Mouse (Mus musculus) mature B cell (primary cell): ENCODE measurements around the gene Cyp2c70.
"Not testable (repeated sequence)": the region's sequence is repeated elsewhere in the genome, so short reads cannot be mapped to it uniquely, and the experiment has no call there.

Experiments used
- in situ Hi-C: fragments of 300-500 bp; cut with MboI; formaldehyde crosslinking; loops from 2 replicates; pipeline ENCODE4 v1.14.3; 2019

The Cyp2c70 gene

GRCm38 (mm10) chr19:40187160-40187559 is at the start of gene Cyp2c70:
Gene Cyp2c70, minus strand, starts transcription at chr19:40187333.
- in situ Hi-C loops = no loop called here

- in situ Hi-C loops = no loop called here
Observed at GRCm38 (mm10) chr19:40232560-40232959, 45.4 kb upstream of the Cyp2c70 start.

GRCm38 (mm10) chr19:40231825-40232541 is 44.9 kb upstream of the Cyp2c70 start:
- in situ Hi-C loops = no loop called here

GRCm38 (mm10) chr19:40231074-40231738 is 44.1 kb upstream of the Cyp2c70 start:
- in situ Hi-C loops = no loop called here

GRCm38 (mm10) chr19:40226516-40227151 is 39.5 kb upstream of the Cyp2c70 start:
- in situ Hi-C loops = no loop called here

GRCm38 (mm10) chr19:40225761-40226110 is 38.6 kb upstream of the Cyp2c70 start:
- in situ Hi-C loops = no loop called here

- in situ Hi-C loops = no loop called here
Observed at GRCm38 (mm10) chr19:40225102-40225760, 38.1 kb upstream of the Cyp2c70 start.

GRCm38 (mm10) chr19:40222307-40222706 is 35.2 kb upstream of the Cyp2c70 start:
- in situ Hi-C loops = not testable (repeated sequence)

GRCm38 (mm10) chr19:40220878-40221277 is 33.7 kb upstream of the Cyp2c70 start:
- in situ Hi-C loops = no loop called here

GRCm38 (mm10) chr19:40202947-40203346 is 15.8 kb upstream of the Cyp2c70 start:
- in situ Hi-C loops = not testable (repeated sequence)

- in situ Hi-C loops = no loop called here
Observed at GRCm38 (mm10) chr19:40190596-40190995, 3.5 kb upstream of the Cyp2c70 start.

- in situ Hi-C loops = no loop called here
Observed at GRCm38 (mm10) chr19:40183600-40183999, 3.5 kb downstream of the Cyp2c70 start.

GRCm38 (mm10) chr19:40178311-40178710 is 8.8 kb downstream of the Cyp2c70 start:
- in situ Hi-C loops = no loop called here

GRCm38 (mm10) chr19:40168391-40168790 is 18.7 kb downstream of the Cyp2c70 start:
- in situ Hi-C loops = not testable (repeated sequence)

- in situ Hi-C loops = not testable (repeated sequence)
Observed at GRCm38 (mm10) chr19:40126996-40127395, 60.1 kb downstream of the Cyp2c70 start.

GRCm38 (mm10) chr19:40125165-40125564 is 62.0 kb downstream of the Cyp2c70 start:
- in situ Hi-C loops = not testable (repeated sequence)

- in situ Hi-C loops = not testable (repeated sequence)
Observed at GRCm38 (mm10) chr19:40119624-40120023, 67.5 kb downstream of the Cyp2c70 start.
